Mouse (Mus musculus): ENCODE measurements around the gene Tap1. TPM values are rescaled to one million over a fixed set of nuclear protein-coding genes. Genes with fewer than 3 reads are reported as not detected.

Gene Tap1
- total and polyA plus RNA-seq, 3 experiments = 30.7 to 46.6 TPM; not detected in 1

- peaks cover 0 to 9% of the 10 kb centered on the region in 2 experiments; a peak in 3 of 4 replicates for H3K27me3 ChIP-seq (ENCODE audit: control insufficient read depth in 1 of 2, insufficient read depth in 2 of 2, low read length in 2 of 2)
- no peak for DNase-seq (ENCODE audit: low read depth, low spot score)
- no peaks in the 10 kb centered on the region for H3K4me1 ChIP-seq (ENCODE audit: control insufficient read depth in 1 of 2, insufficient read depth in 2 of 2, low read length in 2 of 2)
- TF ChIP-seq ZC3H11A (IDR thresholded peaks at IDR 0.05; ENCODE audit: low read depth, low read length) (no peak), TCF12 (IDR thresholded peaks at IDR 0.05; ENCODE audit: low read depth, low read length) (no peak), CTCF (IDR thresholded peaks at IDR 0.05 in 2 of 3, conservative IDR thresholded peaks at IDR 0.05 in 1 of 3; ENCODE audit: control insufficient read depth in 1 of 3, insufficient read depth in 1 of 3, low read depth in 2 of 3, low read length in 3 of 3, poor library complexity in 1 of 3, severe bottlenecking in 1 of 3) (no peak), ZMIZ1 (IDR thresholded peaks at IDR 0.05; ENCODE audit: low read depth, low read length) (no peak), POLR2AphosphoS2 (IDR thresholded peaks at IDR 0.05; ENCODE audit: low read length) (no peak), ELF1 (IDR thresholded peaks at IDR 0.05; ENCODE audit: low read depth, low read length) (no peak), NELFE (IDR thresholded peaks at IDR 0.05; ENCODE audit: low read depth, low read length) (no peak), GATA1 (IDR thresholded peaks at IDR 0.05; ENCODE audit: low read depth, low read length) (no peak)
- H3K9ac ChIP-seq (ENCODE audit: control insufficient read depth, low read depth, low read length, poor library complexity, severe bottlenecking) = no peak overlapping the region
- no peaks in the 10 kb centered on the region for H3K36me3 ChIP-seq (ENCODE audit: control insufficient read depth in 1 of 2, insufficient read depth in 2 of 2, low read length in 2 of 2)
- H3K9me3 ChIP-seq (replicated peaks; ENCODE audit: insufficient read depth, low read length) = no peaks in the 10 kb centered on the region
- H3K79me2 ChIP-seq (ENCODE audit: control insufficient read depth, insufficient read depth, low read length, poor library complexity) = no peaks in the 10 kb centered on the region
- no peak overlapping the region for H3K4me3 ChIP-seq (ENCODE audit: control insufficient read depth in 1 of 2, insufficient read depth in 1 of 2, low read depth in 2 of 2, low read length in 2 of 2)
- H3K27ac ChIP-seq (ENCODE audit: control insufficient read depth, low read depth, low read length) = no peak overlapping the region
These were observed 57.3 kb downstream of the Tap1 start for GRCm38 (mm10) chr17:34244656-34245055.

Other genes with a start within 250 kb of the Tap1 start
- gene Pfdn6, start 247.2 kb upstream of the Tap1 start, total RNA-seq (2012; rRNA removed) = 189 and 239 TPM in 2 replicates
- gene Pfdn6, start 247.2 kb upstream of the Tap1 start, polyA plus RNA-seq (2012; ENCODE audit: insufficient read depth in 1 of 2, insufficient read length in 2 of 2, low read depth in 1 of 2, low replicate concordance in 2 of 2, missing spikeins in 1 of 2) = 100 to 1,000 TPM in 1 of 2 experiments, not detected in 1; 222 TPM
- 97.6 and 100 TPM in 2 replicates for gene Wdr46, start 246.9 kb upstream of the Tap1 start, total RNA-seq (2012; rRNA removed)
- gene Wdr46, start 246.9 kb upstream of the Tap1 start, polyA plus RNA-seq (2012; ENCODE audit: insufficient read depth in 1 of 2, insufficient read length in 2 of 2, low read depth in 1 of 2, low replicate concordance in 2 of 2, missing spikeins in 1 of 2) = 100 to 1,000 TPM in 1 of 2 experiments, not detected in 1; 131 TPM
- 2.2 and 2.5 TPM in 2 replicates for gene B3galt4, start 236.1 kb upstream of the Tap1 start, total RNA-seq (2012; rRNA removed)
- 1 to 10 TPM in 1 of 2 experiments, not detected in 1; 2.9 TPM for gene B3galt4, start 236.1 kb upstream of the Tap1 start, polyA plus RNA-seq (2012; ENCODE audit: insufficient read depth in 1 of 2, insufficient read length in 2 of 2, low read depth in 1 of 2, low replicate concordance in 2 of 2, missing spikeins in 1 of 2)
- 20.6 and 23.6 TPM in 2 replicates for gene Vps52, start 231.7 kb upstream of the Tap1 start, total RNA-seq (2012; rRNA removed)
- 10 to 100 TPM in 1 of 2 experiments, not detected in 1; 40.7 TPM for gene Vps52, start 231.7 kb upstream of the Tap1 start, polyA plus RNA-seq (2012; ENCODE audit: insufficient read depth in 1 of 2, insufficient read length in 2 of 2, low read depth in 1 of 2, low replicate concordance in 2 of 2, missing spikeins in 1 of 2)
- 252 and 286 TPM in 2 replicates for gene Rps18, start 231.6 kb upstream of the Tap1 start, total RNA-seq (2012; rRNA removed)
- 1,000 to 10,000 TPM in 1 of 2 experiments, not detected in 1; 1,183 TPM for gene Rps18, start 231.6 kb upstream of the Tap1 start, polyA plus RNA-seq (2012; ENCODE audit: insufficient read depth in 1 of 2, insufficient read length in 2 of 2, low read depth in 1 of 2, low replicate concordance in 2 of 2, missing spikeins in 1 of 2)
- 81.1 and 87.9 TPM in 2 replicates for gene H2-K1, start 187.2 kb upstream of the Tap1 start, total RNA-seq (2012; rRNA removed)
- gene H2-K1, start 187.2 kb upstream of the Tap1 start, polyA plus RNA-seq (2012; ENCODE audit: insufficient read depth in 1 of 2, insufficient read length in 2 of 2, low read depth in 1 of 2, low replicate concordance in 2 of 2, missing spikeins in 1 of 2) = 100 to 1,000 TPM in 1 of 2 experiments, not detected in 1; 113 TPM
- 12.4 and 18.3 TPM in 2 replicates for gene Ring1, start 162.9 kb upstream of the Tap1 start, total RNA-seq (2012; rRNA removed)
- gene Ring1, start 162.9 kb upstream of the Tap1 start, polyA plus RNA-seq (2012; ENCODE audit: insufficient read depth in 1 of 2, insufficient read length in 2 of 2, low read depth in 1 of 2, low replicate concordance in 2 of 2, missing spikeins in 1 of 2) = 10 to 100 TPM in 1 of 2 experiments, not detected in 1; 28.4 TPM
- gene H2-Ke6, start 159.5 kb upstream of the Tap1 start, total RNA-seq (2012; rRNA removed) = 19.6 and 24.1 TPM in 2 replicates
- gene H2-Ke6, start 159.5 kb upstream of the Tap1 start, polyA plus RNA-seq (2012; ENCODE audit: insufficient read depth in 1 of 2, insufficient read length in 2 of 2, low read depth in 1 of 2, low replicate concordance in 2 of 2, missing spikeins in 1 of 2) = 10 to 100 TPM in 1 of 2 experiments, not detected in 1; 34.4 TPM
- 125 and 152 TPM in 2 replicates for gene Slc39a7, start 155.9 kb upstream of the Tap1 start, total RNA-seq (2012; rRNA removed)
- 100 to 1,000 TPM in 1 of 2 experiments, not detected in 1; 150 TPM for gene Slc39a7, start 155.9 kb upstream of the Tap1 start, polyA plus RNA-seq (2012; ENCODE audit: insufficient read depth in 1 of 2, insufficient read length in 2 of 2, low read depth in 1 of 2, low replicate concordance in 2 of 2, missing spikeins in 1 of 2)
- gene Rxrb, start 155.7 kb upstream of the Tap1 start, total RNA-seq (2012; rRNA removed) = 37.2 and 37.6 TPM in 2 replicates
- 10 to 100 TPM in 1 of 2 experiments, not detected in 1; 63.4 TPM for gene Rxrb, start 155.7 kb upstream of the Tap1 start, polyA plus RNA-seq (2012; ENCODE audit: insufficient read depth in 1 of 2, insufficient read length in 2 of 2, low read depth in 1 of 2, low replicate concordance in 2 of 2, missing spikeins in 1 of 2)
- 4.6 and 4.8 TPM in 2 replicates for gene Col11a2, start 148.1 kb upstream of the Tap1 start, total RNA-seq (2012; rRNA removed)
- 10 to 100 TPM in 1 of 2 experiments, not detected in 1; 14.5 TPM for gene Col11a2, start 148.1 kb upstream of the Tap1 start, polyA plus RNA-seq (2012; ENCODE audit: insufficient read depth in 1 of 2, insufficient read length in 2 of 2, low read depth in 1 of 2, low replicate concordance in 2 of 2, missing spikeins in 1 of 2)
- gene H2-Oa, start 95.2 kb upstream of the Tap1 start, total RNA-seq (2012; rRNA removed) = 2.2 and 2.6 TPM in 2 replicates
- 1 to 10 TPM in 1 of 2 experiments, not detected in 1; 3.9 TPM for gene H2-Oa, start 95.2 kb upstream of the Tap1 start, polyA plus RNA-seq (2012; ENCODE audit: insufficient read depth in 1 of 2, insufficient read length in 2 of 2, low read depth in 1 of 2, low replicate concordance in 2 of 2, missing spikeins in 1 of 2)
- gene H2-DMa, start 68.0 kb upstream of the Tap1 start, total RNA-seq (2012; rRNA removed) = 26.1 and 38.3 TPM in 2 replicates
- 10 to 100 TPM in 1 of 2 experiments, not detected in 1; 38.7 TPM for gene H2-DMa, start 68.0 kb upstream of the Tap1 start, polyA plus RNA-seq (2012; ENCODE audit: insufficient read depth in 1 of 2, insufficient read length in 2 of 2, low read depth in 1 of 2, low replicate concordance in 2 of 2, missing spikeins in 1 of 2)
- 97.2 and 99.5 TPM in 2 replicates for gene Brd2, start 64.9 kb upstream of the Tap1 start, total RNA-seq (2012; rRNA removed)
- gene Brd2, start 64.9 kb upstream of the Tap1 start, polyA plus RNA-seq (2012; ENCODE audit: insufficient read depth in 1 of 2, insufficient read length in 2 of 2, low read depth in 1 of 2, low replicate concordance in 2 of 2, missing spikeins in 1 of 2) = 100 to 1,000 TPM; 189 to 252 TPM
- 0.77 and 0.82 TPM in 2 replicates for gene H2-DMb2, start 44.2 kb upstream of the Tap1 start, total RNA-seq (2012; rRNA removed)
- gene H2-DMb2, start 44.2 kb upstream of the Tap1 start, polyA plus RNA-seq (2012; ENCODE audit: insufficient read depth in 1 of 2, insufficient read length in 2 of 2, low read depth in 1 of 2, low replicate concordance in 2 of 2, missing spikeins in 1 of 2) = 1 to 10 TPM in 1 of 2 experiments, not detected in 1; 1.5 TPM
- gene H2-DMb1, start 34.5 kb upstream of the Tap1 start, total RNA-seq (2012; rRNA removed) = not detected in 2 replicates
- under 1 TPM in 1 of 2 experiments, not detected in 1; 0.67 TPM for gene H2-DMb1, start 34.5 kb upstream of the Tap1 start, polyA plus RNA-seq (2012; ENCODE audit: insufficient read depth in 1 of 2, insufficient read length in 2 of 2, low read depth in 1 of 2, low replicate concordance in 2 of 2, missing spikeins in 1 of 2)
- 23.3 and 24.9 TPM in 2 replicates for gene Psmb9, start 211 bp downstream of the Tap1 start, total RNA-seq (2012; rRNA removed)
- gene Psmb9, start 211 bp downstream of the Tap1 start, polyA plus RNA-seq (2012; ENCODE audit: insufficient read depth in 1 of 2, insufficient read length in 2 of 2, low read depth in 1 of 2, low replicate concordance in 2 of 2, missing spikeins in 1 of 2) = 10 to 100 TPM in 1 of 2 experiments, not detected in 1; 14.7 TPM
- gene Psmb8, start 10.2 kb downstream of the Tap1 start, total RNA-seq (2012; rRNA removed) = 129 and 144 TPM in 2 replicates
- gene Psmb8, start 10.2 kb downstream of the Tap1 start, polyA plus RNA-seq (2012; ENCODE audit: insufficient read depth in 1 of 2, insufficient read length in 2 of 2, low read depth in 1 of 2, low replicate concordance in 2 of 2, missing spikeins in 1 of 2) = 100 to 1,000 TPM in 1 of 2 experiments, not detected in 1; 133 TPM
- gene Tap2, start 16.0 kb downstream of the Tap1 start, total RNA-seq (2012; rRNA removed) = 40.3 and 48.5 TPM in 2 replicates
- gene Tap2, start 16.0 kb downstream of the Tap1 start, polyA plus RNA-seq (2012; ENCODE audit: insufficient read depth in 1 of 2, insufficient read length in 2 of 2, low read depth in 1 of 2, low replicate concordance in 2 of 2, missing spikeins in 1 of 2) = 10 to 100 TPM in 1 of 2 experiments, not detected in 1; 63.0 TPM
- gene H2-Ob, start 51.4 kb downstream of the Tap1 start, total RNA-seq (2012; rRNA removed) = 0.75 and 0.81 TPM in 2 replicates
- 1 to 10 TPM in 1 of 2 experiments, not detected in 1; 2.0 TPM for gene H2-Ob, start 51.4 kb downstream of the Tap1 start, polyA plus RNA-seq (2012; ENCODE audit: insufficient read depth in 1 of 2, insufficient read length in 2 of 2, low read depth in 1 of 2, low replicate concordance in 2 of 2, missing spikeins in 1 of 2)
- gene H2-Ab1, start 70.1 kb downstream of the Tap1 start, total RNA-seq (2012; rRNA removed) = not detected in 2 replicates
- gene H2-Ab1, start 70.1 kb downstream of the Tap1 start, polyA plus RNA-seq (2012; ENCODE audit: insufficient read depth in 1 of 2, insufficient read length in 2 of 2, low read depth in 1 of 2, low replicate concordance in 2 of 2, missing spikeins in 1 of 2) = not detected
- gene H2-Aa, start 100.3 kb downstream of the Tap1 start, total RNA-seq (2012; rRNA removed) = not detected in 2 replicates
- gene H2-Aa, start 100.3 kb downstream of the Tap1 start, polyA plus RNA-seq (2012; ENCODE audit: insufficient read depth in 1 of 2, insufficient read length in 2 of 2, low read depth in 1 of 2, low replicate concordance in 2 of 2, missing spikeins in 1 of 2) = not detected
- 0.15 TPM in 1 of 2 replicates, not detected in the other for gene H2-Eb1, start 118.3 kb downstream of the Tap1 start, total RNA-seq (2012; rRNA removed)
- under 1 TPM in 1 of 2 experiments, not detected in 1; 0.07 TPM for gene H2-Eb1, start 118.3 kb downstream of the Tap1 start, polyA plus RNA-seq (2012; ENCODE audit: insufficient read depth in 1 of 2, insufficient read length in 2 of 2, low read depth in 1 of 2, low replicate concordance in 2 of 2, missing spikeins in 1 of 2)
- not detected in 2 replicates for gene H2-Eb2, start 138.1 kb downstream of the Tap1 start, total RNA-seq (2012; rRNA removed)
- not detected for gene H2-Eb2, start 138.1 kb downstream of the Tap1 start, polyA plus RNA-seq (2012; ENCODE audit: insufficient read depth in 1 of 2, insufficient read length in 2 of 2, low read depth in 1 of 2, low replicate concordance in 2 of 2, missing spikeins in 1 of 2)
- not detected in 2 replicates for gene Btnl2, start 167.3 kb downstream of the Tap1 start, total RNA-seq (2012; rRNA removed)
- gene Btnl2, start 167.3 kb downstream of the Tap1 start, polyA plus RNA-seq (2012; ENCODE audit: insufficient read depth in 1 of 2, insufficient read length in 2 of 2, low read depth in 1 of 2, low replicate concordance in 2 of 2, missing spikeins in 1 of 2) = not detected
- gene Btnl1, start 189.6 kb downstream of the Tap1 start, total RNA-seq (2012; rRNA removed) = not detected in 2 replicates
- gene Btnl1, start 189.6 kb downstream of the Tap1 start, polyA plus RNA-seq (2012; ENCODE audit: insufficient read depth in 1 of 2, insufficient read length in 2 of 2, low read depth in 1 of 2, low replicate concordance in 2 of 2, missing spikeins in 1 of 2) = under 1 TPM in 1 of 2 experiments, not detected in 1; 0.17 TPM
- gene BC051142, start 211.3 kb downstream of the Tap1 start, total RNA-seq (2012; rRNA removed) = not detected in 2 replicates
- gene BC051142, start 211.3 kb downstream of the Tap1 start, polyA plus RNA-seq (2012; ENCODE audit: insufficient read depth in 1 of 2, insufficient read length in 2 of 2, low read depth in 1 of 2, low replicate concordance in 2 of 2, missing spikeins in 1 of 2) = under 1 TPM in 1 of 2 experiments, not detected in 1; 0.06 TPM